Mouse (Mus musculus) forebrain, embryonic 11.5 days (tissue): Measurements from ENCODE around the gene Steap3. TPM values are rescaled to one million over a fixed set of nuclear protein-coding genes. Genes with fewer than 3 reads are reported as not detected.

Experiments used
- ATAC-seq: fragments of 200-750 bp; cut with Nextera tagmentation; replicated peaks from 2 replicates; pipeline ENCODE4 v1.8.0; 2017; ENCODE audit warnings: moderate TSS enrichment; ENCODE audit not compliant: low FRiP score
- DNase-seq: peaks from one replicate; pipeline ENCODE4 v3.0.0-alpha.2; 2017; ENCODE audit warnings: low spot score
- H3K27ac ChIP-seq: fragments of 300-500 bp; sonication (generic); 2 replicates; pipeline ENCODE4 v1.5.1; 2014; ENCODE audit warnings: low read depth, low read length
- H3K27me3 ChIP-seq: fragments of 300-500 bp; sonication (generic); 2 replicates; pipeline ENCODE4 v1.6.1; 2014; ENCODE audit warnings: mild to moderate bottlenecking, low read length, mixed read lengths; ENCODE audit not compliant: control insufficient read depth, insufficient read depth
- H3K36me3 ChIP-seq: fragments of 300-500 bp; sonication (generic); 2 replicates; pipeline ENCODE4 v1.6.1; 2014; ENCODE audit warnings: mild to moderate bottlenecking, low read length, moderate library complexity, mixed read lengths; ENCODE audit not compliant: control insufficient read depth, insufficient read depth
- H3K4me1 ChIP-seq: fragments of 300-500 bp; sonication (generic); replicated peaks from 2 replicates; pipeline ENCODE4 v1.6.1; 2014; ENCODE audit warnings: low read length, mixed read lengths; ENCODE audit not compliant: control insufficient read depth, insufficient read depth
- H3K4me2 ChIP-seq: fragments of 300-500 bp; sonication (generic); 2 replicates; pipeline ENCODE4 v1.6.1; 2014; ENCODE audit warnings: low read depth, mild to moderate bottlenecking, low read length, moderate library complexity, mixed read lengths; ENCODE audit not compliant: severe bottlenecking
- H3K4me3 ChIP-seq: fragments of 300-500 bp; sonication (generic); 2 replicates; pipeline ENCODE4 v1.5.1; 2014; ENCODE audit warnings: low read depth, low read length
- H3K9ac ChIP-seq: fragments of 300-500 bp; sonication (generic); 2 replicates; pipeline ENCODE4 v1.6.1; 2014; ENCODE audit warnings: low read length
- H3K9me3 ChIP-seq: fragments of 300-500 bp; sonication (generic); 2 replicates; pipeline ENCODE4 v1.6.1; 2016; ENCODE audit warnings: low read length, mixed read lengths; ENCODE audit not compliant: control insufficient read depth
- WGBS: fragments of 180-500 bp; shearing (Covaris S2); extraction: QIAGEN DNeasy Blood & Tissue Kit; methylation state at CpG from one replicate; pipeline ENCODE4 v1.1.7; 2014; 5-methylcytosine and 5-hydroxymethylcytosine counted together
- polyA plus RNA-seq: library from polyadenylated mRNA; unstranded; fragments of >200 nt; fragmentation: Nextera tagmentation; extraction: Ambion mirVana; gene quantifications from 2 replicates; pipeline ENCODE4 v1.2.1, GENCODE M21; 2014

Gene Steap3
- polyA plus RNA-seq, 1 experiment from 2014 or later = 2.8 TPM

GRCm38 (mm10) chr1:120258744-120259143 is 13.8 kb downstream of the Steap3 start:
- DNase-seq (no peak), ATAC-seq (no peak)

GRCm38 (mm10) chr1:120258245-120258644 is 14.3 kb downstream of the Steap3 start:
- no peak overlapping the region for H3K27ac ChIP-seq
- WGBS = 85% methylated on average over 8 of the region's 8 CpGs
- ATAC-seq = no peak

More at GRCm38 (mm10) chr1:120258744-120259143, 13.8 kb downstream of the Steap3 start:
- Histone ChIP-seq H3K27me3 (no peaks in the 10 kb centered on the region), H3K4me1 (no peaks in the 10 kb centered on the region), H3K4me3 (no peak overlapping the region), H3K36me3 (no peaks in the 10 kb centered on the region), H3K27ac (no peak overlapping the region), H3K9ac (no peak overlapping the region), H3K4me2 (no peak overlapping the region), H3K9me3 (no peaks in the 10 kb centered on the region)
- WGBS = 66% methylated on average over 9 of the region's 9 CpGs

GRCm38 (mm10) chr1:120253751-120254150 is 18.8 kb downstream of the Steap3 start:
- Histone ChIP-seq H3K36me3 (no peaks in the 10 kb centered on the region), H3K4me3 (no peak overlapping the region), H3K27ac (no peak overlapping the region), H3K4me1 (no peaks in the 10 kb centered on the region), H3K9me3 (no peaks in the 10 kb centered on the region), H3K4me2 (no peak overlapping the region), H3K27me3 (no peaks in the 10 kb centered on the region), H3K9ac (no peak overlapping the region)
- no peak for DNase-seq
- WGBS = 88% methylated on average over 6 of the region's 6 CpGs
- no peak for ATAC-seq

More at GRCm38 (mm10) chr1:120258245-120258644, 14.3 kb downstream of the Steap3 start:
- Histone ChIP-seq H3K36me3 (no peaks in the 10 kb centered on the region), H3K9me3 (no peaks in the 10 kb centered on the region), H3K4me3 (no peak overlapping the region), H3K27me3 (no peaks in the 10 kb centered on the region), H3K4me1 (no peaks in the 10 kb centered on the region), H3K4me2 (no peak overlapping the region), H3K9ac (no peak overlapping the region)
- no peak for DNase-seq

GRCm38 (mm10) chr1:120252519-120253160 is 19.9 kb downstream of the Steap3 start:
- no peak overlapping the region for H3K4me2 ChIP-seq
- H3K9me3 ChIP-seq = no peaks in the 10 kb centered on the region
- no peak overlapping the region for H3K9ac ChIP-seq
- no peaks in the 10 kb centered on the region for H3K36me3 ChIP-seq
- WGBS = 91% methylated on average over 7 of the region's 7 CpGs
- no peaks in the 10 kb centered on the region for H3K27me3 ChIP-seq
- H3K4me3 ChIP-seq = no peak overlapping the region
- no peak overlapping the region for H3K27ac ChIP-seq
- DNase-seq (no peak), ATAC-seq (no peak)
- no peaks in the 10 kb centered on the region for H3K4me1 ChIP-seq

GRCm38 (mm10) chr1:120251193-120251592 is 21.3 kb downstream of the Steap3 start:
- no peak overlapping the region for H3K4me2 ChIP-seq
- WGBS = 92% methylated on average over 1 of the region's 1 CpGs
- ATAC-seq (no peak), DNase-seq (no peak)
- no peaks in the 10 kb centered on the region for H3K36me3 ChIP-seq
- no peaks in the 10 kb centered on the region for H3K9me3 ChIP-seq
- no peak overlapping the region for H3K27ac ChIP-seq
- no peaks in the 10 kb centered on the region for H3K4me1 ChIP-seq
- H3K4me3 ChIP-seq = no peak overlapping the region
- no peaks in the 10 kb centered on the region for H3K27me3 ChIP-seq
- H3K9ac ChIP-seq = no peak overlapping the region

- ATAC-seq = no peak
- Histone ChIP-seq H3K9ac (no peak overlapping the region), H3K4me3 (no peak overlapping the region), H3K4me2 (no peak overlapping the region), H3K27me3 (no peaks in the 10 kb centered on the region), H3K36me3 (no peaks in the 10 kb centered on the region), H3K4me1 (no peaks in the 10 kb centered on the region), H3K9me3 (no peaks in the 10 kb centered on the region), H3K27ac (no peak overlapping the region)
- no peak for DNase-seq
- WGBS = 91% methylated on average over 3 of the region's 3 CpGs
Measured at GRCm38 (mm10) chr1:120250586-120250985, 21.9 kb downstream of the Steap3 start.

GRCm38 (mm10) chr1:120249842-120250241 is 22.7 kb downstream of the Steap3 start:
- WGBS = 87% methylated on average over 5 of the region's 5 CpGs
- DNase-seq = no peak

GRCm38 (mm10) chr1:120248156-120248555 is 24.3 kb downstream of the Steap3 start:
- no peaks in the 10 kb centered on the region for H3K4me1 ChIP-seq
- H3K9me3 ChIP-seq = no peaks in the 10 kb centered on the region
- H3K4me2 ChIP-seq = no peak overlapping the region
- no peak overlapping the region for H3K27ac ChIP-seq
- no peak overlapping the region for H3K9ac ChIP-seq
- no peak overlapping the region for H3K4me3 ChIP-seq
- WGBS = 81% methylated on average over 5 of the region's 5 CpGs
- H3K27me3 ChIP-seq = no peaks in the 10 kb centered on the region
- no peak for DNase-seq
- no peaks in the 10 kb centered on the region for H3K36me3 ChIP-seq
- ATAC-seq = no peak

More at GRCm38 (mm10) chr1:120249842-120250241, 22.7 kb downstream of the Steap3 start:
- Histone ChIP-seq H3K36me3 (no peaks in the 10 kb centered on the region), H3K27me3 (no peaks in the 10 kb centered on the region), H3K4me1 (no peaks in the 10 kb centered on the region), H3K9me3 (no peaks in the 10 kb centered on the region), H3K4me2 (no peak overlapping the region), H3K9ac (no peak overlapping the region), H3K4me3 (no peak overlapping the region), H3K27ac (no peak overlapping the region)
- ATAC-seq = no peak

- DNase-seq = no peak
- WGBS = 74% methylated on average over 3 of the region's 3 CpGs
Measured at GRCm38 (mm10) chr1:120247351-120247750, 25.2 kb downstream of the Steap3 start.

More at GRCm38 (mm10) chr1:120247351-120247750, 25.2 kb downstream of the Steap3 start:
- no peak overlapping the region for H3K4me2 ChIP-seq
- no peak for ATAC-seq
- H3K4me3 ChIP-seq = no peak overlapping the region
- no peaks in the 10 kb centered on the region for H3K9me3 ChIP-seq
- H3K36me3 ChIP-seq = no peaks in the 10 kb centered on the region
- H3K4me1 ChIP-seq = no peaks in the 10 kb centered on the region
- no peak overlapping the region for H3K9ac ChIP-seq
- H3K27me3 ChIP-seq = no peaks in the 10 kb centered on the region
- H3K27ac ChIP-seq = no peak overlapping the region
